Mouse (Mus musculus) thymus, adult 2 months (tissue): ENCODE data around the gene Sdc3.

Source experiments
- CTCF ChIP-seq: fragments of 200-500 bp; IDR thresholded peaks from 2 replicates; pipeline ENCODE4 v1.5.1; 2012; ENCODE audit warnings: mild to moderate bottlenecking, control low read depth, low read length, moderate library complexity, borderline replicate concordance; ENCODE audit not compliant: control insufficient read depth, poor library complexity, insufficient read depth; ENCODE audit errors: extremely low read depth
- POLR2A ChIP-seq: fragments of 200-500 bp; IDR thresholded peaks from 2 replicates; pipeline ENCODE4 v1.6.1; 2012; ENCODE audit warnings: mild to moderate bottlenecking, low read length, control low read depth, moderate library complexity; ENCODE audit not compliant: control insufficient read depth, poor library complexity, insufficient read depth; ENCODE audit errors: extremely low read depth

GRCm38 (mm10) chr4:130801624-130802329 lies 9.4 kb downstream of the Sdc3 start:
- TF ChIP-seq CTCF (no peak), POLR2A (no peak)
